Mouse (Mus musculus) liver, embryonic 12.5 days (tissue): ENCODE results near the gene Lgals1. TPM values are rescaled to one million over a fixed set of nuclear protein-coding genes. Genes with fewer than 3 reads are reported as not detected.
"Not testable (repeated sequence)": the region's sequence is repeated elsewhere in the genome, so short reads cannot be mapped to it uniquely, and the experiment has no call there.

Experiments used
- ATAC-seq: fragments of 200-750 bp; cut with Nextera tagmentation; 2 replicates; pipeline ENCODE4 v1.8.0; 2017; ENCODE audit warnings: moderate number of reproducible peaks, mild to moderate bottlenecking, moderate library complexity
- H3K27ac ChIP-seq: fragments of 300-500 bp; sonication (generic); 2 replicates; pipeline ENCODE4 v1.5.1; 2016; ENCODE audit warnings: mild to moderate bottlenecking
- H3K27me3 ChIP-seq: fragments of 300-500 bp; sonication (generic); replicated peaks from 2 replicates; pipeline ENCODE4 v1.6.1; 2016; ENCODE audit warnings: mild to moderate bottlenecking, moderate library complexity
- H3K36me3 ChIP-seq: fragments of 300-500 bp; sonication (generic); 2 replicates; pipeline ENCODE4 v1.6.1; 2016; ENCODE audit warnings: mild to moderate bottlenecking, moderate library complexity
- H3K4me1 ChIP-seq: fragments of 300-500 bp; sonication (generic); 2 replicates; pipeline ENCODE4 v1.6.1; 2016
- H3K4me2 ChIP-seq: fragments of 300-500 bp; sonication (generic); 2 replicates; pipeline ENCODE4 v1.6.1; 2016; ENCODE audit warnings: mild to moderate bottlenecking, moderate library complexity
- H3K4me3 ChIP-seq: fragments of 300-500 bp; sonication (generic); 2 replicates; pipeline ENCODE4 v1.5.1; 2016; ENCODE audit warnings: mild to moderate bottlenecking, moderate library complexity
- H3K9ac ChIP-seq: fragments of 300-500 bp; sonication (generic); 2 replicates; pipeline ENCODE4 v1.6.1; 2016; ENCODE audit warnings: mild to moderate bottlenecking, moderate library complexity
- H3K9me3 ChIP-seq: fragments of 300-500 bp; sonication (generic); replicated peaks from 2 replicates; pipeline ENCODE4 v1.6.1; 2016; ENCODE audit warnings: mild to moderate bottlenecking, moderate library complexity
- WGBS: fragments of 180-500 bp; shearing (Covaris S2); methylation state at CpG from one replicate; pipeline ENCODE4 v1.1.7; 2016; ENCODE audit not compliant: insufficient replicate concordance; 5-methylcytosine and 5-hydroxymethylcytosine counted together
- polyA plus RNA-seq: library from polyadenylated mRNA; unstranded; fragments of >200 nt; fragmentation: Nextera tagmentation; extraction: Ambion mirVana; gene quantifications from 2 replicates; pipeline ENCODE4 v1.2.1, GENCODE M21; 2016

The Lgals1 gene
- 644 and 660 TPM in 2 replicates for polyA plus RNA-seq

DNA sequence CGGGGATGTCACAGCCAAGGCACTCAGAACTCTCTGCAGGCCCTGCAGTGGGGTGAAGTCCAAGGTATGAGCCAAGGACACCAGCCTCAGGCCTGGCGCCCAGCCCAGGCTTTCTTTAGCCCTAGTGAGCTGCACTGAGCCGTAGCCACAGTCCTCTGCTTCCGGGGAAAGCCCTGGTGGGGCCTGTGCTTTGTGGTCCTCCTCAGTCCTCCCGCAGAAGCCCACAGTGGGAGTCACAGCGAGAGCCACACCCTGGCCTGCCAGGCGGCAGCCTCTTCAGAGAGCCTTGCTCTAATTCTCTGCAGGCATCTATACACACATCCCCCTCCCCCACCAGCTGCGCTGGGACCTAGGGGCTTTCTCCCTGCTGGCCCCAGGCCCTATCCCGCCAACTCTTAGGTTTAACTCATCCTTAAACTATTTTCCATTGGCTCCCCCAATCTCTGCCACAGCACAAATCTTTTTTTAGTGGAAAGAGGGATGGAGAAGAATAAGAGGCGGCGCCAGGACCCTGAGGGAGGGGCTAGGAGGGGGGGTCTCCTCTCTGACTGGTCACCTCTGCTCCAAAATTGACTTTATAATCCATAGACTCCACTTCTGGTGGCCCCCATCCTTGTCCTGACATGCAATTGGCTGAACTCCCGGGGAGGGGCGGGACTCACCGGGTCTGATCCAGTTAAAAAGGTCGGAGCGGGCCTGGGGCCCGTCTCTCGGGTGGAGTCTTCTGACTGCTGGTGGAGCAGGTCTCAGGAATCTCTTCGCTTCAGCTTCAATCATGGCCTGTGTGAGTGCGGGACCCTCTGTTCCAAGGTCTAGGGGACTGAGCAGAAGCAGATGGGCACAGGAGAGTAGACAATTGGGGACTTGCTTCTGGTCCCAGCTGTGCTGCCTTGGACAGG, at the start of gene Lgals1:
TSS of gene Lgals1 (plus strand) at position 705 of the 899 bp plus-strand sequence.
- peaks cover 93% of the 10 kb centered on the region for H3K4me1 ChIP-seq
- WGBS: 10% methylated on average over 20 of the region's 20 CpGs

DNA sequence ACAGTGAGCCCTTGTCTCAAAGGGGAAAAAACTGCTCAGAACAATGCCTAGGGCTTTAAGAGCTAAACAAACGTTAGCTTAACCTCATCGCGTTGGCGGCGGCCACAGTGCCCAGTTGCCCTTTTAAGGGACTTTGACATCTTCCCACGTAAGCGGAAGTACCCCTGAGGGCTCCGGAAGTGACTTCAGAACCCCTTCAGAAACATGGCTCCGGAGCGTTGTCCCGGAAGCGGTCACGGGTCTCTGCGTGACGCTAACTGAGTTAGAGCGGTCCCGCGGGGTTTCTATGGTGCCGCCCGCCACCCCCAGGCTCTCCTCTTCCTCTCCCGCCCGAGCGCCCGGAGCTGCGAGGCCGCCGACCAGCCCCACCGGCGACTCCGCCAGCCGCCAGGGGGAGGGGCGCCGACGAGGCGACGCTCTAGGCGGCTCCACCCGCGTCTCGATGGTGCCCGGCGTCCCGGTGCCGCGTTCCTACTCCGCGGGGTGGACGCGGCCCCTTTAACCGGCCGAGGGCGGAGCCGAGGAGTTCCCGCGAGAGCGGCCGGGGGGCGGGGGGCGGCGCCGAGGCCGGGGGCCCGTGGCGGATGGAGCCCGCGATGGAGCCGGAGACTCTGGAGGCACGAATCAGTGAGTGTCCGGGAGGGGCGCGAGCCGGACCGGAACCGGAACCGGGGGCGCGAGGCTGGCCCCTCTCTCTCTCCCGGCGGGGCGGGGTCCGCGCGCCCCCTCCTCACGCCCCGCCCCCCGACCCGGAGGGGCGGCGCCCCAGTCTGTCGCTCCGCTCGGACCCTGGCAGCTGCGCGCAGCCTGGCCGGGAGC, 49.3 kb upstream of the Lgals1 start, which contains the start of gene Gga1:
TSS of gene Gga1 (plus strand) at position 200 of the 819 bp plus-strand sequence.
- H3K27ac ChIP-seq: peak within 1 kb of the TSS; percentile 96
- H3K36me3 ChIP-seq: peaks cover 28% of the 10 kb centered on the region
- peak; percentile 87 for ATAC-seq
- peak within 1 kb of the TSS; percentile 92 for H3K4me3 ChIP-seq
- peak within 1 kb of the TSS; percentile 91 for H3K9ac ChIP-seq
- H3K4me1 ChIP-seq: peaks cover 49% of the 10 kb centered on the region
- no peaks in the 10 kb centered on the region for H3K27me3 ChIP-seq
- WGBS: under 1% methylated on average over 80 of the region's 95 CpGs
- no peaks in the 10 kb centered on the region for H3K9me3 ChIP-seq
- H3K4me2 ChIP-seq: peak within 1 kb of the TSS; percentile 96

More for the DNA sequence above, at the start of gene Lgals1:
- peak within 1 kb of the TSS; percentile 61 for H3K4me3 ChIP-seq
- peak within 1 kb of the TSS; percentile 74 for H3K9ac ChIP-seq
- H3K27ac ChIP-seq: peak within 1 kb of the TSS; percentile 98
- H3K4me2 ChIP-seq: peak within 1 kb of the TSS; percentile 94
- ATAC-seq: peak; percentile 57
- H3K36me3 ChIP-seq: peaks cover 15% of the 10 kb centered on the region
- H3K27me3 ChIP-seq: no peaks in the 10 kb centered on the region
- H3K9me3 ChIP-seq: no peaks in the 10 kb centered on the region

DNA sequence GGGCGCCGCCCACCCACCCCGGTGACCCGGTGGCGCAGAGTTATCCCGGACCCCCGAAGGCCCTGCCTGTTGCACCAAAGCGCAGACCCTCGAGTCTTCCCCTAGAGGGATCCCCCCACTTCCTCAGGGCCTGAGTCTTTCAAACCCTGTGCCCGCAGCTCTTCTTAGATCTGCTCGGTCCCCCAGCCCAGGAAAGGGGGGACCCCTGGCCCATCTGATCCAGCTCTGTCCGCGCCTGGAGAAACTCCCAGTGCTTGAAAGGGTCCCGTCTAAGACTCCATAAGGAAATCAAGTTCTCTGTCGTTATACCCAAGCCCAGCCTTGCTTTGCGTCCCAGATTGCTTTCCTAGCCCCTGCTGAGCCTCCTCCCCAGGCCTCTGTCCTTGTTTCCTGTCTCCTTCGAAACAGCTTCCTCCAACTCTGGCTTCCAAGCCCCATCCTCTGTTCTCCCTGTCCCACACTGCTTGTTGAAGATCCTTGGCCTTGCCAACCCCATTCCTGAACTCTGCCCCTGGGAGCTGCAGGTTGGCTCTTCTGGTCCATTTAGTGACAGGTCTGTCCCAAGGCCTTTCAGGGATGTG, 48.6 kb upstream of the Lgals1 start:
- Histone ChIP-seq H3K9ac (peak overlapping the region; percentile 91), H3K27me3 (no peaks in the 10 kb centered on the region), H3K36me3 (peaks cover 35% of the 10 kb centered on the region), H3K27ac (peak overlapping the region; percentile 96), H3K4me2 (peak overlapping the region; percentile 96), H3K9me3 (no peaks in the 10 kb centered on the region), H3K4me3 (peak overlapping the region; percentile 92), H3K4me1 (peaks cover 47% of the 10 kb centered on the region)
- 1% methylated on average over 17 of the region's 17 CpGs for WGBS
- no peak for ATAC-seq

DNA sequence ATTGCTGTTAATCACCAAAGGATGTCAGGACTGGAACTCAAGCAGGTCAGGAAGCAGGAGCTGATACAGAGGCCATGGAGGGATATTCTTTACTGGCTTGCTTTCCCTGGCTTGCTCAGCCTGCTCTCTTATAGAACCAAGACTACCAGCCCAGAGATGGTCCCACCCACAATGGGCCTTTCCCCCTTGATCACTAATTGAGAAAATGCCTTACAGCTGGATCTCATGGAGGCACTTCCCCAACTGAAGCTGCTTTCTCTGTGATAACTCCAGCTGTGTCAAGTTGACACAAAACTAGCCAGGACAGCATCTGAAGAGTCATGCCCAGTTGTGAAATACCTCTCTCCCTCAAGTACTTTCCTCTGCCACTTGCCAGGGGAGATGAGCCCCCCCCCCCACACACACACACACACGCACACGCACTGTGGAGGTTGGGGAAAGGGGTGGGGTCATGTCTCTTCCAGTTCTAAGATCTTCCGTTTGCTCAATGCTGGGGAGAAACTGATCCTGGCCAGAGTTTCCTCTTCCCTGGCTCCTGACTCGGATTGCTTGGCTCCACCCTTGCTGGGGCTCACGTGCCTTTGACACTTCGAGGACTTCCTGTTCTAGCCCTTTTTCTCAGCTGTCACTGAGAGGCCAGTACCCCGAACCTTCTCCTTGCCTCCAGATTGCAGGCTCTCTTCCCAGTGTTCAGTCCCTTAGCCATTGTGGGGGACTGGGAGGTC, 47.6 kb upstream of the Lgals1 start:
- Histone ChIP-seq H3K4me2 (peak overlapping the region; percentile 96), H3K36me3 (peaks cover 45% of the 10 kb centered on the region), H3K27ac (peak overlapping the region; percentile 96), H3K4me1 (peaks cover 47% of the 10 kb centered on the region)
- 35% methylated on average over 7 of the region's 7 CpGs for whole genome bisulfite sequencing
- not testable (repeated sequence) for ATAC-seq, H3K4me3 ChIP-seq, H3K9ac ChIP-seq, H3K9me3 ChIP-seq, H3K27me3 ChIP-seq

DNA sequence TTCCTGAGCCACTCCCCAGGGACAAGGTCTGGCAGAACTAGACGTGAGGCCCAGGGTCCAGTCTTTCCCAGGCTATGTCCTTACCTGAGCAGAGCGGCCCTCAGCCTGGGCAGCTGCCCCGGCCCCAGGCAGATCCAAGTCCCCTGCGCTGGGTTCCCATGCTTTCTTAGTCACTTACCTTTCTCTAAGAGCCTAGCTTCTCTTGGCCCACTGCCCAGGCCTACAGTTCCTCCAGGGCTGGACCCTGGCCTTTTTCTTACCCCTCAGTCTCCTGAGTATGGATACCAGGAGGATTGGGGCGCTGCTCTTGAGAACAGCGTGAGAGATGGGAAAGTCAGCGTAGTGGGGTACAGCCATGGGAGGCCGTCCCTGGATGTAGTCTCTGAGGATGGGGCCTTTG, 46.1 kb upstream of the Lgals1 start:
- Histone ChIP-seq H3K27me3 (no peaks in the 10 kb centered on the region), H3K9ac (no peak overlapping the region), H3K4me1 (peaks cover 43% of the 10 kb centered on the region), H3K36me3 (peaks cover 59% of the 10 kb centered on the region), H3K27ac (no peak overlapping the region), H3K4me2 (no peak overlapping the region), H3K9me3 (no peaks in the 10 kb centered on the region), H3K4me3 (no peak overlapping the region)
- 89% methylated on average over 8 of the region's 8 CpGs for WGBS
- ATAC-seq: no peak

DNA sequence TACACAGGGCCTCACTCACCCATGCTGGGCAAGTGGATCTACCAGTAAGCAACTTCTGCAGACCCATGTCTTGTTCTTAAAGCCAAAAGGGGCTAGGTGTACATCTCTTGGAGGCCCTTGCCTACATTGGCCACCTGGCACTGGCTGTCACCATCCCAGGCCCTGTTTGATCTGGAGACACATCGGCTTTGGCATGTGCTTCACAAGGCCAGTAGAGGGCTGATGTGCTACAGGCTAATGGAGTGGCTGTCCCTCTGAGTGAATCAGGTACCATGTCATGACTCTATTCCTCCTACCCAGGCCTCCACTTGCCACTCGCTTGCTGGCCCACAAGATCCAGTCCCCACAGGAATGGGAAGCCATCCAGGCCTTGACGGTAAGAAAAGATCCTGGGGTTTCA, 44.7 kb upstream of the Lgals1 start:
- peaks cover 29% of the 10 kb centered on the region for H3K4me1 ChIP-seq
- no peak overlapping the region for H3K9ac ChIP-seq
- H3K4me2 ChIP-seq: no peak overlapping the region
- H3K27ac ChIP-seq: no peak overlapping the region
- no peak overlapping the region for H3K4me3 ChIP-seq
- peaks cover 73% of the 10 kb centered on the region for H3K36me3 ChIP-seq
- no peaks in the 10 kb centered on the region for H3K9me3 ChIP-seq
- ATAC-seq: no peak
- WGBS: 79% methylated on average over 3 of the region's 3 CpGs
- no peaks in the 10 kb centered on the region for H3K27me3 ChIP-seq

DNA sequence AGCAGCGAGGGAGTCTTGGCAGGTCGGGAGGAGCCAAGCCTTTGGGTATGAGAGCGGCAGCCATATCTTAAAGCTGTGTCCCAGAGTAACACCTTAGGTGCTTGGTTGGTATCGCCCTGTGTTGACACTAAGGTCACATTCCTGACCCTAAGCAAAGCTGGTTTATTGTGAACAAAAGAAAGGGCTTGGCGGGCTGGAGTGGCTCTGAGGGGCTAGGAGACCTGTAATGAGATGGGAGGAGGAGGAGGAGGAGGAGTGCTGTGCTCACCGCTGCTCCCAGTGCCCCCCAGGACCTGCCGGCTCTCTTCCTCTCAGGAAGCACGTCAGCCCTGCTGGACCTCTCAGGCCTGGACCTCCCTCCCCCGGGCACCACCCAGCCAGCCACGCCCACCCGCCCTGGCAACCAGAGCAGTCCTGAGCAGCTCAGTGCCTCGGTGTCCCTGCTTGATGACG, 37.1 kb upstream of the Lgals1 start:
- Histone ChIP-seq H3K27ac (peak overlapping the region; percentile 18), H3K36me3 (peaks cover 96% of the 10 kb centered on the region), H3K4me1 (peaks cover 62% of the 10 kb centered on the region), H3K9me3 (no peaks in the 10 kb centered on the region), H3K9ac (peak overlapping the region; percentile 45; the same call in 1 of the 2 replicates), H3K4me3 (no peak overlapping the region), H3K27me3 (no peaks in the 10 kb centered on the region), H3K4me2 (peak overlapping the region; percentile 46)
- 38% methylated on average over 13 of the region's 13 CpGs for WGBS
- ATAC-seq: peak; percentile 67

DNA sequence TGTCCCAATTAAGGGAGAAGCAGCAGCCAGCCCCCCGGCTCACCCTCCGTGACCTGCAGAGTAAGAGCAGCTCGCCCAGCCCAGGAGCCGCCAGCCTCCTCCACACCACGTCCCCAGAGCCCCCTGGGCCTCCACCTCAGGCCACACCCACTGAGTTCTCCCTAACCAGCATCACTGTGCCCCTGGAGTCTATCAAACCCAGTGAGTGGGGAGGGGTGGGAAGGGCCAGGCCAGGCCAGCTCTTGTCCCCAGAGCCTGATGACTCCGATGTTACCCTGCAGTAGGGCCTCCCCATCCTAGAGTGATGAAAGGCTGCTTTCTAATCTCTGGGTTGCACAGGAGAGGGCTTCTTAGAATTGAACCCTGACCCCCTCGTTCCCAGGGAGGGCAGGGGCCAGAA, 34.1 kb upstream of the Lgals1 start:
- Histone ChIP-seq H3K27me3 (no peaks in the 10 kb centered on the region), H3K36me3 (peaks cover 67% of the 10 kb centered on the region), H3K9me3 (no peaks in the 10 kb centered on the region), H3K27ac (peak overlapping the region; percentile 88), H3K9ac (peak overlapping the region; percentile 28), H3K4me2 (peak overlapping the region; percentile 39), H3K4me3 (no peak overlapping the region), H3K4me1 (peaks cover 88% of the 10 kb centered on the region)
- WGBS: 30% methylated on average over 7 of the region's 7 CpGs
- peak; percentile 43 for ATAC-seq

DNA sequence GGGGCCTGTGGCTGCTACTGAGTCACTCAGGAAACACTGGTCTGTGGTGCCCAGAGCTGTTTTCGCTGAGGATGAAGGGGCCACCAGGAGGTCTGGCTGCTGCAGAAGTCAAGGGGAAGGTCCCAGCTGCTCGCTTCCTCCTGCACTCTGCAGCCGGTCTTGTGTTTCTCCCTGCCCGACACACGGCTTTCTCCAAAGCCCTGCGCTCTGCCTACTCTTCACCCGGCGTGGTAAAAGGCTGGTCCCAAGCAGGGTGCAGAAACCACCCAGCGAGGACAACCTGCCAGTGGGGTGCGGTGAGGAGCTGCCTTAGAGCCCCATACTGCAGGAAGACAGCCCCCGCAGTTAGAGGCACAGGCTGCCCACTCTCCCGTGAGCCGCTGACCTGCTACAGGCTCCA, 31.8 kb upstream of the Lgals1 start:
- ATAC-seq: no peak
- no peaks in the 10 kb centered on the region for H3K27me3 ChIP-seq
- H3K9me3 ChIP-seq: no peaks in the 10 kb centered on the region
- peaks cover 44% of the 10 kb centered on the region for H3K36me3 ChIP-seq
- 37% methylated on average over 13 of the region's 13 CpGs for WGBS
- H3K4me2 ChIP-seq: peak overlapping the region; percentile 90
- H3K27ac ChIP-seq: peak overlapping the region; percentile 88
- peak overlapping the region; percentile 83 for H3K9ac ChIP-seq
- peaks cover 94% of the 10 kb centered on the region for H3K4me1 ChIP-seq
- H3K4me3 ChIP-seq: 0 out of 2 replicates have a peak overlapping the region, but pooled peaks have one; percentile 7

DNA sequence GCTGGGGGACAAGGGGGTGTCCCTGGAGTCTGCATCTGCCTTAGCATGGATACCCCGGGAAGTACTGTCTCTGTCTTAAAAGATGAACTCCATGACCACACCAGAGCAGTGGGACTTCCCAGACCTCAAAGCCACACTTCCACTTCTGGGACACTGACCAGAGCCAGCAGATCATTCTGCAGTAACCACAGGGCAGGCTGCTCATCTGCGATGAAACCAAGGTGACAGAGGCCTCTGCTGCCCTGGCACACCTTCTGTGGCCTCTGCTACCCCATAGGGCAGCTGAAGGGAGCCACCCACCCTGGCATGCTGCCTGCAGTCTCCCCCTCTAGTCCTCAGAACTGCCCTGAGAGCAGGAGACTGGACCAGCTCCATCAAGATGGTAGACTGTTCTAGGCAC, 30.8 kb upstream of the Lgals1 start:
- no peaks in the 10 kb centered on the region for H3K9me3 ChIP-seq
- peak overlapping the region; percentile 88 for H3K27ac ChIP-seq
- H3K36me3 ChIP-seq: peaks cover 35% of the 10 kb centered on the region
- peaks cover 94% of the 10 kb centered on the region for H3K4me1 ChIP-seq
- H3K4me2 ChIP-seq: peak overlapping the region; percentile 90
- H3K9ac ChIP-seq: peak overlapping the region; percentile 83
- WGBS: 30% methylated on average over 2 of the region's 2 CpGs
- H3K27me3 ChIP-seq: no peaks in the 10 kb centered on the region
- ATAC-seq: peak; percentile 10; the same call in 1 of the 2 replicates
- no peak overlapping the region for H3K4me3 ChIP-seq

DNA sequence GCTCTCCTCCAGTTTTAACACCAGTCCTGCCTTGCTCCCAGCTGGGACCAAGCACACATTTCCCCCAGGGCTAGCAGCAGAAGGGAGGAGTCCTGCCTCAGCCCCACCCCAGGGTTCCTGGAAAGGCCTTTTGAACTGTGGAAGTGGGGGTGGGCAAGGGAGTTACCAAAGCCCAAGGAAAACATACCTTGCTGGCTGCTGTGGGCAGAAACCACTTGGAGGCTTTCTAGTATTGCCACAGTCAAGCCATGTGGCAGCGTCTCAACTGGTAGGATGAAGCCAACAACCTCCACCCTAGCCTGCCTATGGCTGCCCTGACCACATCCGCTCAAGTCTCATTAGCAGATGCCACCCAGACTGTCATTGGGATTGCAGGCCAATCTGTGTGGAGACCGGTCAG, 30.4 kb upstream of the Lgals1 start:
- Histone ChIP-seq H3K9me3 (no peaks in the 10 kb centered on the region), H3K4me1 (peaks cover 94% of the 10 kb centered on the region), H3K4me2 (peak overlapping the region; percentile 90), H3K4me3 (no peak overlapping the region), H3K27me3 (no peaks in the 10 kb centered on the region), H3K9ac (peak overlapping the region; percentile 83), H3K27ac (peak overlapping the region; percentile 88), H3K36me3 (peaks cover 32% of the 10 kb centered on the region)
- WGBS: 52% methylated on average over 3 of the region's 3 CpGs
- peak; percentile 51 for ATAC-seq
